Mouse (Mus musculus) adrenal gland, postnatal 10 days (tissue): ENCODE measurements around the gene Misp. TPM values are rescaled to one million over a fixed set of nuclear protein-coding genes. Genes with fewer than 3 reads are reported as not detected.

Experiments used
- DNase-seq: peaks from one replicate; pipeline ENCODE4 v3.0.0; 2021; ENCODE audit warnings: mixed read lengths
- total RNA-seq, 2 experiments: library from RNA; stranded (reverse); gene quantifications; 2 replicates each; pipeline ENCODE4 v1.2.3; 2021

The Misp gene
- total RNA-seq, 2 experiments from 2014 or later, result 0.27 TPM; not detected in 1

- peak; percentile 83 for DNase-seq
Measured at GRCm38 (mm10) chr10:79794491-79794931, 26.3 kb upstream of the Misp start.

- no peak for DNase-seq
Measured at GRCm38 (mm10) chr10:79795905-79796304, 24.9 kb upstream of the Misp start.

- no peak for DNase-seq
Measured at GRCm38 (mm10) chr10:79797326-79797725, 23.5 kb upstream of the Misp start.

- no peak for DNase-seq
Measured at GRCm38 (mm10) chr10:79798289-79798928, 22.4 kb upstream of the Misp start.

- DNase-seq, result no peak
Measured at GRCm38 (mm10) chr10:79800508-79800907, 20.3 kb upstream of the Misp start.

GRCm38 (mm10) chr10:79801837-79802236 lies 19.0 kb upstream of the Misp start:
- DNase-seq, result peak; percentile 40

GRCm38 (mm10) chr10:79802331-79802971 lies 18.3 kb upstream of the Misp start:
- peak; percentile 88 for DNase-seq

GRCm38 (mm10) chr10:79803716-79804323 lies 17.0 kb upstream of the Misp start:
- DNase-seq, result peak; percentile 64

- DNase-seq, result peak; percentile 56
Measured at GRCm38 (mm10) chr10:79805636-79806035, 15.2 kb upstream of the Misp start.

GRCm38 (mm10) chr10:79806331-79806730 lies 14.5 kb upstream of the Misp start:
- DNase-seq, result no peak

GRCm38 (mm10) chr10:79806972-79807371 lies 13.8 kb upstream of the Misp start:
- DNase-seq, result no peak

- peak; percentile 58 for DNase-seq
Measured at GRCm38 (mm10) chr10:79807826-79808225, 13.0 kb upstream of the Misp start.

- no peak for DNase-seq
Measured at GRCm38 (mm10) chr10:79808728-79809127, 12.1 kb upstream of the Misp start.

GRCm38 (mm10) chr10:79811736-79812637 lies 8.8 kb upstream of the Misp start:
- peak; percentile 94 for DNase-seq

GRCm38 (mm10) chr10:79814271-79814842 lies 6.4 kb upstream of the Misp start:
- DNase-seq, result no peak

GRCm38 (mm10) chr10:79815671-79816494 lies 4.9 kb upstream of the Misp start:
- DNase-seq, result no peak

- DNase-seq, result no peak
Measured at GRCm38 (mm10) chr10:79817111-79817510, 3.7 kb upstream of the Misp start.

- DNase-seq, result no peak
Measured at GRCm38 (mm10) chr10:79818225-79818624, 2.6 kb upstream of the Misp start.

- no peak for DNase-seq
Measured at GRCm38 (mm10) chr10:79819606-79820005, 1.2 kb upstream of the Misp start.

GRCm38 (mm10) chr10:79820277-79820676 lies 512 bp upstream of the Misp start:
- no peak for DNase-seq

- DNase-seq, result no peak
Measured at GRCm38 (mm10) chr10:79821731-79822130, 942 bp downstream of the Misp start.
